Mouse (Mus musculus) frontal cortex, adult (tissue): Measurements from ENCODE around the gene Mff.
A peak's percentile ranks its signal among the peaks of the same experiment; 100 is the strongest.

Experiments used
- ATAC-seq: cut with Nextera tagmentation; 2 replicates; pipeline ENCODE4 v1.9.2; 2017; ENCODE audit warnings: mild to moderate bottlenecking, moderate library complexity, mixed read lengths; ENCODE audit not compliant: low TSS enrichment

Mff gene

DNA sequence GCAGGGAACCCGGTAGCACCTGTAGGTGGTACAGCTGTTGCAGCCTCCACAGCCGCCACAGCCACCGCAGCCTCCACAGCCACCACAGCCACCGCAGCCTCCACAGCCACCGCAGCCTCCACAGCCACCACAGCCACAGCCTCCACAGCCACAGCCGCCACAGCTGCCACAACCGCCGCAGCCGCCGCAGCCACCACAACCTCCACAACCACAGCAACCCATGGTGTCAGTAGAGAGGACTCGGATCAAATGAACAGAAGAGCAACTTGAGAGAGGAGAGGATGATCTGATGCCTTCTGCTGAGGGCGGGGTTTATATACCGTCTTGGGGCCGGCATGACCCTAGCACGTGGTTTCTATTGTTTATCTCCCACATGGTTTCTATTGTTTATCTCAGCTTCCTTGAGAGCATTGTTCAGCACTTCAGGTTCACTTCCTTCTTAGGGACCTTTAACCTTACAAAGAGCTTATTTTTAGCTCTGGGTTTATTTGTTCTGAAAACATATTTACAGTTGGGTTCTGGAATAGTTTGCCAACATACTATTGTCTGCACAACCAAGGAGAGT lies 46.4 kb downstream of the Mff start, which contains the start of gene Gm47791:
Gene Gm47791 (minus strand): TSS at position 222 of the 565 bp plus-strand sequence.
- no peak for ATAC-seq

DNA sequence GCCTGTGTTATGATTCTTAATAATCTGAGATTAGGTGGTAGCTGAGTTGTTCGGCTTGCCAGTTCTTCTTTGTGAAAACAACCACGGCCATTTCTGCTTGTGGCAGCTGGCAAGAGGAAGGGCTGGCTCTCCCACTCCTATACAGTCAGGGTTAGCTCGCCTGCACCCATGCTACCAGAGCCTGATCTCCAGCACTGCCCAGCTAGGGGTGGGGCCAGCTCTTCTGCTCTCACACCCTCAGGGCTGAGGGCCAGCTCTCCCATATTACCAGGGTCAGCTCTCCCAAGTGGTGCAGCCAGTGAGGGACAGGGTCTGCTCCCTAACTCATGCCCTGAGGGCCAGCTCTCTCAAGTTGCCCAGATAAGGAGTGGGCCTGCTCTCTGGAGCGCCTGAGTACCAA lies 47.7 kb downstream of the Mff start:
- ATAC-seq = no peak

- ATAC-seq = peak; percentile 64
Observed at GRCm38 (mm10) chr1:82773208-82773607, 48.5 kb downstream of the Mff start.

DNA sequence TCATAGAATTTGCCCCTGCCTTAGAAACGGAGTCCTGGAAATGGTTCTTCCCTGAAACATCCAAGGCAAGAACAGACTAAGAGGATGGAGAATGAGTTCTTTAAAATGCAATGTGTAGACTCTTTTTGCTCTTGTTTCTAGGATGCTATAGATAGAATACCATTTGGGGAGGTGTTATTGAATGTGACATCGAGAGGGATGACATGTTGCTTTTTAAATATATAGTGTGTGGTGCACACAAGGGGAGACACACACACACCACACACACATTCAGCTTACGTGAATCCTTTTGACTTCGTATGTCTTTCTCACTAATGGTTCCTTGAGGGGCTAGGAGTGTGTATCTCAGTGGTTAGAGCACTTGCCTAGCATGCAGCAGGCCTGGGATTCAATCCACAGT lies 50.6 kb downstream of the Mff start:
- peak; percentile 81 for ATAC-seq

GRCm38 (mm10) chr1:82779388-82779966 lies 54.8 kb downstream of the Mff start:
- ATAC-seq = no peak

- ATAC-seq = no peak
Observed at GRCm38 (mm10) chr1:82783559-82783958, 58.9 kb downstream of the Mff start.

DNA sequence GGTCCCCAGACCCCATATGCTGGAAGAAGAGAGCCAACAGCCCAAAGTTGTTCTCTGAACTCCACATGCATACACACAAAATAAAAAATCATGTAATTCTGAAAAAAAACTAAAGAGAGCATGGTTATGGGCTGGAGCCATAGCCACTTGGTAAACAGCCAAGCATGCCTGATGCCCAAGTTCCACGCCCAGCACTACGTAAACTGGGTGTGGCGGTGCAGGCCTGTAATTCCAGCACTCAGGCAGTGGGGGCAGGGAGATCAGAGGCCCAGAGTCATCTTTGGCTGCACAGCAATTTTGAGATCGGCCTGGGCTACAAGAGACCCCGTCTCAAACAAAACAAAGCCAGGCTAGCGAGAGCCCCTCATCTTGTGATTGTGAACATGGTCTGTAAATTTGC lies 60.9 kb downstream of the Mff start:
- no peak for ATAC-seq

GRCm38 (mm10) chr1:82787414-82787813 lies 62.7 kb downstream of the Mff start:
- peak; percentile 99 for ATAC-seq

DNA sequence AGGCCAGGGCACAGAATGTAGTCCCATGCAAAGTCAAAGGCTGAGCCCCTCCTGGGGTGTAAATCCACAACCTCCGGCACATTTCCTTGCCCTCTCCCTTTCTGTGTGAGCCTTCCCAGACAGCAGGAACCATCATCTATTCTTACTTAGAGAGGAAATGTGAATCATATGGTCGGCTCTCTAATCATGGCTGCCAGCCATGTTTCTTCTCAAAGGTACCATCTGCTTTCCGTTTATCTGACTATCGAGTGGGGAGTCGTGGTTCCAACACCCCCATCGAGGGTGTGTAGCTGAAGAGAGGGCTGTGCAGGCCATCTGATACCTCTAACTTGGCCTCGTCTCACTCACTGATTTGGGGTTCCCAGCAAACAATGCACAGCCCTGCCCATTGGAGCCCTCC lies 63.4 kb downstream of the Mff start:
- ATAC-seq = 0 out of 2 replicates have a peak, but pooled peaks have one; percentile 27

- no peak for ATAC-seq
Observed at GRCm38 (mm10) chr1:82791105-82791504, 66.4 kb downstream of the Mff start.

GRCm38 (mm10) chr1:82792238-82792637 lies 67.5 kb downstream of the Mff start:
- ATAC-seq = no peak

- ATAC-seq = no peak
Observed at GRCm38 (mm10) chr1:82793110-82793509, 68.4 kb downstream of the Mff start.

DNA sequence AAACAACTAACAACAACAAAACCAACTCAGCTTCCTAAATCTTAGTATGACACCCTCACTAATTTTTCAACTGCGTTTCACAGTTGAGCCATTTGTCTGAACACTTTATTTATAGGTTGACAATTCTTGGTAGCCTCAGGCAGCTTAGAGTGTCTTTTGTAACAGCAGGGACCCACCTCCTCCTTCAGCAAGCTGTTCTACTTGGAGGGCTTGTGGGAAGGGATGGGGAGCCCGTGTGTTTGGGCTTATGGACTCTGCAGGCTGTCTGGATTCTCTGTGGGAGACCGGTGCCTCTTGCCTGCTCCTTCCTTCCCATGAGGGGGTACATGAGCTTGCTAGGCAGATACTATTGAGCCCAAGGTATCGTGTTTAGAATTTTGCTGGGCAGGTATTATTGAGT lies 69.3 kb downstream of the Mff start:
- ATAC-seq = peak; percentile 95

DNA sequence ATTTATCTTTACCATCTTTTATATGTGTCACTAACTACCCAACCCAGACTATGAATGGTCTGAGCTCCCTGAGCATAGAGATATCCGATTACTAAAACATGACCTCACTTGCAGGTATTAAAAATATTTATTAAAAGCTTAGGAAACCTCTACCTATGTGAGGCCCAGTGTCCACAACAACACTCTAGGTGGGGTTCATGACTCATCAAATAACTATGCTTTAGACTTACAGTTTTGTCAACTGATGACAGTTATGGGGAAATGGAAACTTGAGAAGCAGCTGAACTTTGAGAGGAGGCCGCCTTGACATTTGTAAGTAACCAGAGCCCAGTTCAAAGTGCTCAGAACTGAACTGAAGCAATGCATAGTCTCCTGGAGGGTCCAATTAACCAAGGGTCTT lies 70.5 kb downstream of the Mff start:
- ATAC-seq = no peak

DNA sequence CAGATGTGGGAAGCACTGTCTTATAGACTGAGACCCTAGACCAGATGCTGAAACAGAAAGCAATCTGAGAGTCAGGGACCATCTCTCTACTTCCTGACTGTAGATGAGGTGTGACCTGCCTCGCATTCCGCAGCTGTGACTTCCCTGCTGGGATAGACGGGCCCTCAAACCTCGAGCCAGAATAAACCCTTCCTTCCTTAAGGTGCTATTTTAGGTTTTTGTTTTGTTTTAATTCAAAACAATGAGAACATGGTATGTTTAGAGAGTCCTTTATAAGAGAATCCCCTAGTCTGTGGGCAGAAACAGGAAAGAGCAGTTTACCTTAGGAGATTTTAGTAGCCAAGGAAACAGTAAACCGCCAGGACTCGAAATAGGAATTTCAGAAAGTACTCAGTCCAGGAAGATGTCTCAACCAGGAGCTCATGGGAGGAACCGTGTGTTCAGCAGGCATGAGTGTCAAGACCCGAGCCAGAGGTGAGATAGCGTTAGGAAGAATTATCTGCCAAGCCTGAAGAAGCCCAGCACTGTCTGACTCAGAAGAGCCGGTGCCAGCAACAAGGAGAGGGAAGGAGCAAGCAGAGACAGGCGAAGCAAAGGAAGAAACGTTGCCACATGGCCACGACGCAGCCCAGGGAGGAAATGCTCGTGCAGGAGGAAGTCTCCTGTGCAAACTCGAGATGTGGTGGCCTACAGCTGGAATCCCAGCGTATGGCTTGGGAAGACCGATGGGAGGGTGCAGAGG lies 71.2 kb downstream of the Mff start:
- ATAC-seq = peak; percentile 86

DNA sequence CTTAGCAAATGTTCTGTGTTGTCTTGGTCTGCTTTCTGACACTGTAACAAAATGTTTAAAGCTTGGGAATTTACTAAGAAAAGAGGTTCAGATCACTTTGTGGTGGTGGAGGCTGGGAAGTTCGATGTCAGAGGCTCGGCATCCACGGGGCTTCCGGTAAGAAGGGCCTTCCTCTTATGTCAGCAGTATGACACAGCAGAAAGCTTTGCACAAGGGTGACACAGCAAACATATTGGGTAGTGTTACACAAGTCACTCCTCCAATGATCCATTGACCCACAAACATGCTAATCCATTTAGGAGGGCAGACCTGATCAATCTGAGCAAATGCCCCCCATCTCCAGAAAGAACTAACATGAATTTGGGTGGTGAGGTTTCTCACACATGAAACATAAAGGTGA lies 72.4 kb downstream of the Mff start:
- no peak for ATAC-seq

GRCm38 (mm10) chr1:82798304-82798703 lies 73.6 kb downstream of the Mff start:
- no peak for ATAC-seq

DNA sequence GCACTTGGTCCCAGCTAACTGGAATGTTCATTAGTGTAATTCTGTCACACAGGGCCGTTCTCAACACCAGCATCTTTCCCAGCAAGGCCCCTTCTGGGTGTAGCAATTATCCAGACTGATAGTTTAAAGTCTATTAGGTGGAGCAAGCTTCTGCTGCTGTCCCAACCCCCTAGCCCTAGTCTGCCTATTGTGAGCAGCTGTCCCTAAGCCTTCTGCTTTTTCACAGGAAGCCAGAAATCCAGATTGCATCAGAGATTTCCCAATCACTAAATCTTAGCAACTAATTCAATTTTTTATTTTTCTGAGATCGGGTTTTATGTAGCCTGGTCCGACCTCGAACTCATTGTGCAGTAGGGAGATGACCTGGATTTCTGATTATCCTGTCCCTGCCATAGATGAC lies 74.2 kb downstream of the Mff start:
- ATAC-seq = no peak

DNA sequence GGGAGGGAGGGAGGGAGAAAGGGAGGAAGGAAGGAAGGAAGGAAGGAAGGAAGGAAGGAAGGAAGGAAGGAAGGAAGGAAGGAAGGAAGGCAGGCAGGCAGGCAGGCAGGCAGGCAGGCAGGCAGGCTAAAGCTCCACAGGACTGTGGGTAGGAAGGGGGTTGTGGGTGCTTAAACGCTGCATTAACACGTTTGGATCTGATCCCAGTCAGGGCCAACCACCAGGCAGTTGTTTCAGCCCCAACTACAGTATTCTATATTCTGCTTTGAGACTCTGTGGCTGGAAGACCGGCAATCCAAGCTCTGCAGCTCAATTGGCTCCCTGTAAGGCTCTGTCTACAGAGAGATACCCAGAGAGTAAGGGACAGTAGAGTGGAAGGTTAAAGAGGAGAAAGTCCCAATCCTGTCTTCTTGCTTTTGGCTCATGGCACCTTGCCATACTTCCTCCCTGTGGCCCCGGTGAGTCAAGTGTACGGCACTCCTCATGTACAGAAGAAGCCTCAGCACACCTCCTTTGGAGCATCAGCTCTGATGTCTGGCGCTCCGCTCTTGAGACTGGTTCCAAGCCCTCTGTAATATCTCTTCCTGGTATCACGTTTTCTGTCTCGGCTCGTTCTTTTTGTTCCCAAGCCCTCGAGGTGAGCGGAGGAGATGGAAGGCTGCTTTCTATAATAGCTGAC lies 76.6 kb downstream of the Mff start:
- peak; percentile 63 for ATAC-seq
